Mouse (Mus musculus) left cerebral cortex, adult 9 months (tissue): ENCODE results near the gene Tlr9.

Source experiments
- DNase-seq, 2 experiments: peaks; one replicate each; pipeline ENCODE4 v3.0.0; 2022; ENCODE audit warnings: low spot score in 2 of 2

Gene Tlr9

GRCm38 (mm10) chr9:106222261-106222851 is at the start of gene Tlr9:
Gene Tlr9, plus strand, starts transcription at chr9:106222598.
- no peak for DNase-seq

GRCm38 (mm10) chr9:106173363-106173762 is 49.0 kb upstream of the Tlr9 start:
- DNase-seq = no peak

GRCm38 (mm10) chr9:106175552-106176200 is 46.7 kb upstream of the Tlr9 start:
- no peak for DNase-seq

GRCm38 (mm10) chr9:106176769-106177168 is 45.6 kb upstream of the Tlr9 start:
- DNase-seq = no peak

- no peak for DNase-seq
Measured at GRCm38 (mm10) chr9:106177799-106178198, 44.6 kb upstream of the Tlr9 start.

GRCm38 (mm10) chr9:106179454-106179853 is 42.9 kb upstream of the Tlr9 start:
- no peak for DNase-seq

- no peak for DNase-seq
Measured at GRCm38 (mm10) chr9:106179964-106180363, 42.4 kb upstream of the Tlr9 start.

- DNase-seq = no peak
Measured at GRCm38 (mm10) chr9:106182146-106182545, 40.3 kb upstream of the Tlr9 start.

GRCm38 (mm10) chr9:106183996-106184395 is 38.4 kb upstream of the Tlr9 start:
- no peak for DNase-seq

GRCm38 (mm10) chr9:106191355-106191754 is 31.0 kb upstream of the Tlr9 start:
- DNase-seq = no peak

GRCm38 (mm10) chr9:106192024-106192423 is 30.4 kb upstream of the Tlr9 start:
- no peak for DNase-seq

- no peak for DNase-seq
Measured at GRCm38 (mm10) chr9:106192998-106193397, 29.4 kb upstream of the Tlr9 start.

GRCm38 (mm10) chr9:106193930-106194807 is 28.2 kb upstream of the Tlr9 start:
- DNase-seq = no peak

GRCm38 (mm10) chr9:106195693-106196092 is 26.7 kb upstream of the Tlr9 start:
- DNase-seq = peak in 1 of 2 experiments; percentile 73

GRCm38 (mm10) chr9:106197081-106197713 is 25.2 kb upstream of the Tlr9 start:
- no peak for DNase-seq

GRCm38 (mm10) chr9:106197732-106198131 is 24.7 kb upstream of the Tlr9 start:
- DNase-seq = no peak

GRCm38 (mm10) chr9:106198962-106199458 is 23.4 kb upstream of the Tlr9 start:
- no peak for DNase-seq

GRCm38 (mm10) chr9:106199535-106200272 is 22.7 kb upstream of the Tlr9 start, which contains the start of gene Ppm1m:
Gene Ppm1m, minus strand, starts transcription at chr9:106199746.
- DNase-seq = no peak

- no peak for DNase-seq
Measured at GRCm38 (mm10) chr9:106201895-106202294, 20.5 kb upstream of the Tlr9 start.

GRCm38 (mm10) chr9:106202819-106203636 is 19.4 kb upstream of the Tlr9 start, which contains the start of gene Twf2:
Gene Twf2, plus strand, starts transcription at chr9:106203108.
- DNase-seq = peak; percentile 75 to 88
